8 mouse cellular contexts compared by ENCODE assay signal in the genomic region with DNA sequence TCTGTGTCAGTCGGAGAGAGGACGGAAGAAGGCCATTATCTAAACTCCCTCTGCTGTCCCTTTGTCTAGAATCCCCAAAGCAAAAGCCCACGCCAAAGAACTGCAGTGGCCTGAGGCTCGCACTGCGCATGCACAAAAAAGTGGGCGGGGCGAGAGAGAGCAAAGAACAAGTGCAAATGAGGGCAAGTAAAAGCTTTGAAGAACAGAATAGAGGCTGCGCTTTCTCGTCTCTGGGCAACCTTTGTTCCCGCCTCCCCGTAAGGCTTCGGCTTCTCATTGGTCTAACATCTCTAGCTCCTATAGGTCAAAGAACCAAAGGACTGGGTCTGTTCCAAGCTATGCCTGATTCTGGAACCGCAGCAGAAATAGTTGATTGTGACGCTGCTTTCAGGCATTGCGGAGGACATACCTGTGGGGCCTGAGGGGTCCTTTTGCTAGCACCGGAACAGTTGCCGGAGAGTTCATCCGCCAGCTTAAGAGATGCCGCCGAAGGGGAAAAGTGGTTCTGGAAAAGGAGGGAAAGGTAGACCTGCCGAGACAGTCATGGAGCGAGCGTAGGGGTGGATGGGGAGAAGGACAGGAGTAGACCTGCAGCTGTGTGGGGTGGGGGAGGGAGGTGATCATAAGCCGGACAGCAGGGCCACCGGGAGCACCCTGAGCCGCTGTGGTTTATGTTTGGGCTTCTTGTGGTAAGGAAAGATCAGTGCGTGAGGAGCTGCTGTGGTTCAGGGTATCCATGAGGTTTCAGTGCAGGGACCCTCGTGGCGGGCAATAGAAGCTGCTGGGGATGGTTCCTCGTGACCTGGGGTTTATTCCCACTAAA. TPM values are rescaled to one million over a fixed set of nuclear protein-coding genes. Genes with fewer than 3 reads are reported as not detected.
DNase-seq lines count a peak whose midpoint lies in the region; ATAC-seq lines count a peak whose summit lies in the region.

A gene (plus strand): TSS at position 406 of the 823 bp plus-strand sequence.

- no peaks in the 10 kb centered on the region for H3K9me3 ChIP-seq in lung, embryonic 16.5 days (ENCODE audit: control insufficient read depth, low read length)

- H3K36me3 ChIP-seq in lung, embryonic 16.5 days (ENCODE audit: control insufficient read depth, insufficient read depth, low read length) = peaks cover 2% of the 10 kb centered on the region; the same call in 1 of the 2 replicates

- peak within 1 kb of the TSS; percentile 56 for H3K4me2 ChIP-seq in lung, embryonic 16.5 days (ENCODE audit: low read depth, low read length)

- peak within 1 kb of the TSS; percentile 68 for H3K4me3 ChIP-seq in lung, embryonic 16.5 days (ENCODE audit: low read length)

- peak; percentile 100 for DNase-seq in MEL-GATA-1-ER (ENCODE audit: extremely low read depth, low read depth)
- peak; percentile 87 for DNase-seq in cerebellum, adult 8-10 months
- peak; percentile 96 for DNase-seq in forelimb bud, embryonic 11.5 days (ENCODE audit: low read depth, low spot score)
- DNase-seq in layer of hippocampus, adult 9-10 months (ENCODE audit: low spot score) = peak; percentile 91
- DNase-seq in ovary, postnatal 10 days (ENCODE audit: low spot score) = peak; percentile 67
- peak; percentile 88 to 89 for DNase-seq in thymus, postnatal 10 days (ENCODE audit: low spot score in 2 of 2)

- ATAC-seq in hematopoietic stem cell, adult 5-6 weeks (replicated peaks in 1 of 2; ENCODE audit: insufficient read depth in 1 of 2, low FRiP score in 2 of 2, low TSS enrichment in 1 of 2, low read depth in 1 of 2, poor library complexity in 2 of 2, severe bottlenecking in 2 of 2) = peak; percentile 99
- ATAC-seq in lung, embryonic 16.5 days (ENCODE audit: low read depth) = peak; percentile 99

- H3K27me3 ChIP-seq in lung, embryonic 16.5 days (ENCODE audit: control insufficient read depth, insufficient read depth, low read depth, low read length) = peaks cover 2% of the 10 kb centered on the region; the same call in 1 of the 2 replicates

- H3K9ac ChIP-seq in lung, embryonic 16.5 days (ENCODE audit: low read length) = peak within 1 kb of the TSS; percentile 72

- WGBS in lung, embryonic 16.5 days = 15% methylated on average over 30 of the region's 30 CpGs

- no peak within 1 kb of the TSS for H3K27ac ChIP-seq in lung, embryonic 16.5 days (ENCODE audit: low read length)

- H3K4me1 ChIP-seq in lung, embryonic 16.5 days (replicated peaks; ENCODE audit: control insufficient read depth, insufficient read depth, low read length) = 0 out of 2 replicates have a peak, but pooled peaks cover 3% of the 10 kb centered on the region

RNA-seq across cellular contexts. Expression of the gene that starts here (rescaled TPM):
- 69.6 and 107 TPM in 2 replicates for total RNA-seq in hematopoietic stem cell, adult 5-6 weeks (2017)
- 63.7 and 66.8 TPM in 2 replicates for polyA plus RNA-seq in lung, embryonic 16.5 days (2015; fragmentation: Nextera tagmentation; extraction: Ambion mirVana)
